Mouse (Mus musculus): Measurements from ENCODE around the gene Aldoc.
A peak's percentile ranks its signal among the peaks of the same experiment; 100 is the strongest.
"Not testable (repeated sequence)": the region's sequence is repeated elsewhere in the genome, so short reads cannot be mapped to it uniquely, and the experiment has no call there.

Aldoc gene

DNA sequence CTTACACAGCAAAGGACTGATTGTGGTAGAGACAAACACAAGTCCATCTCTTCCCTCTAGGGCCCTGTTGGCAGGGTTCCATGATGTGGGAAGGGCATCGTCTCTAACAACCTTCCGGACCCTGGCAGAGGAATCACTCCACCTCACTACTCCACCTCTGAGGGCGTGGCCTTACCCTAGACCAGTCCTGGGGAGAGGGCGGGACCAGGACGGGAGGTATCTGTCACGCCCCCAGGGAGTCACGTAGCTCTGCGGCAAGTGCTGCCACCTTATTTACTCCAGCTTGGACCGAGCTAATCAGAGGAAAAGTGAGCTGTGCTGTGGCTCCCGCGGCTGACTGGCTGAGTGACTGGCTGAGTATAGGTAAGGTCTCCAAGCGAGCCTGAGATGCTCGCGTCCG lies at the start of gene Aldoc:
Gene Aldoc, plus strand, starts transcription at position 109 of the 400 bp plus-strand sequence.
- peak; percentile 85 for DNase-seq (ENCODE audit: low spot score)

DNA sequence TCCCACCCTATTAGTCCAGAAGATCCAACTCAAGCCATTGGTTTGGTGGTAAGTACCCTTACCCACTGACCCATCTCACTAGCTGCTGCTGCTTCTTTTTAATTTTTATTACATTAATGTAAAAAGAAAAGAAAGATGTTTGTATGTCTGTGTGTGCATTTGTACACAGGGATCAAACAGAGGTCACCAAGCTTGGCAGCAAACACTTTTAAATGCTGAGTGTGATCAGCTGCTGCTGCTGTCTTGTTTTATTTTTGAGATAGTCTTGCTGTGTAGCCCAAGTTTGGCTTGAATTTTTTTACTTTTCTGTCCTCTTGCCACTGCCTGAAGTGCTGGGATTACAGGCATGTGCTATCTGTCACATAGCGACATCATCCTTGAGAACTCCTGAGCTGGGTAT lies 47.2 kb upstream of the Aldoc start:
- no peak for DNase-seq (ENCODE audit: low spot score)

DNA sequence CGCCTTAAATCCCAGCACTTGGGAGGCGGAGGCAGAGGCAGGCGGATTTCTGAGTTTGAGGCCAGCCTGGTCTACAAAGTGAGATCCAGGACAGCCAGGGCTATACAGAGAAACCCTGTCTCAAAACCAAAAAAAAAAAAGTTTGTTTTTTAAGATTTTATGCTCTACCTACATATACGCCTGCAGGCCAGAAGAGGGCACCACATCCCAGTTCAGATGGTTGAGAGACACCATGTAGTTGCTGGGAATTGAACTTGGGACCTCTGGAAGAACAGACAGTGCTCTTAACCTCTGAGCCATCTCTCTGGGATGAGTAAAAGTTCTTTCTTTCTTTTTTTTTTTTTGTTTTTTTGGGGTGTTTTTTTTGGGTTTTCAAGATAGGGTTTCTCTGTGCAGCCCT lies 46.6 kb upstream of the Aldoc start:
- not testable (repeated sequence) for DNase-seq (ENCODE audit: low spot score)

DNA sequence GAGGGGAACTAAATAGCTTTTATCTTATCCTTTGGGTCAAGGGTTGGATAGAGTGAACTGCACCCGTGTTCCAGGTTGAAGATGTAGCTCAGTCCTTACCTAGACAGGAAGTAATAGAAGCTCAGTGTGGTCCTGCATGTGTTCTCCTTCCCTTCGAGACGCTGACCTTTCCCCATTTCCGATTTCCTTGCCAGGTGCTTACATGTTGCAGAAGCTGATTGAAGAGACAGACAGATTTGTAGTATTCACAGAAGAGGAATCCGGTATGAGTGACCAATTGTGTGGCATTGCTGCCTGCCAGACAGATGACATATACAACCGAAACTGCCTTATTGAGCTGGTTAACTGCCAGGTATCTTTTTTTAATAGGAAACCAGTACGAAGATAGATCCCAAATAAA lies 43.9 kb upstream of the Aldoc start:
- no peak for DNase-seq (ENCODE audit: low spot score)

DNA sequence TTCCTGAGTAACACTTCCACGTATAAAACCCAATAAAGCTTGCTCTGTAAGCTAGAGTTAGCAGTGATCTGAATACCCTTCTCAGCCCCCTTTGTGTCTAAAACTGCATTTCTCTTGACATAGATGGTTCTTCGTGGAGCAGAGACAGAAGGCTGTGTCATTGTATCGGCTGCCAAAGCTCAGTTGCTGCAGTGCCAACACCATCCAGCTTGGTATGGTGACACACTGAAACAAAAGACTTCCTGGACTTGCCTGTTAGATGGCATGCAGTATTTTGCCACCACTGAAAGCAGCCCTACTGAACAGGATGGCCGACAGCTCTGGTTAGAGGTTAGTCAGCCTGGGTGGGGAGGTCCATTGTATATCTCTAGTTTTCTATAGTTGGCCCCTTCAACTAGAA lies 43.2 kb upstream of the Aldoc start:
- no peak for DNase-seq (ENCODE audit: low spot score)

DNA sequence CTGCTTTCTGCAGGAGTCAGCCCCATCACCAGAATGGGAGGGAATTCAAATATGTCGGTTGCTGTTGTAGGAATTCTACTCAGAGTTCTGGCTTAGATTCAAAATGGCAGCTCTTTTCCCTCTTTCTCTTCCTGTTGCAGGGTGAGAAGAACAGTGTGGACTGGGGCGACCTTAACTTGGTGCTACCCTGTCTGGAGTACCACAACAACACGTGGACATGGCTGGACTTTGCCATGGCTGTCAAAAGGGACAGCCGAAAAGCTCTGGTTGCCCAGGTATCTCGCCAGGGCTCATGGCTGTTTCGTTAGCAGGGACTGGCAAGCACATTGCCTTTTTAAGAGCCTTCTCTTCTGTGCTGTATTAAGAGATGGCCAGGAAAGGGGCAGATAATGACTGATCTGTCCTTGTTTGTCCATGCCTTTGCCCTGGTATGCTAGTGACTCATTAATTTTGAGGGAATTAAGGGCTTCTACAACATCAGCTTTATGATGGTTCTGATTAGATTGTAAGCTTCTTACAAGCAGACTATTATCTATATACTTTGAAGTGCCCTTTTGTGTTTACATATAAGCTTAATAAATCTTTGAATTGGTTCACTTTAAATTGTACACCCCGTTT lies 33.5 kb upstream of the Aldoc start:
- DNase-seq (ENCODE audit: low spot score), result no peak

DNA sequence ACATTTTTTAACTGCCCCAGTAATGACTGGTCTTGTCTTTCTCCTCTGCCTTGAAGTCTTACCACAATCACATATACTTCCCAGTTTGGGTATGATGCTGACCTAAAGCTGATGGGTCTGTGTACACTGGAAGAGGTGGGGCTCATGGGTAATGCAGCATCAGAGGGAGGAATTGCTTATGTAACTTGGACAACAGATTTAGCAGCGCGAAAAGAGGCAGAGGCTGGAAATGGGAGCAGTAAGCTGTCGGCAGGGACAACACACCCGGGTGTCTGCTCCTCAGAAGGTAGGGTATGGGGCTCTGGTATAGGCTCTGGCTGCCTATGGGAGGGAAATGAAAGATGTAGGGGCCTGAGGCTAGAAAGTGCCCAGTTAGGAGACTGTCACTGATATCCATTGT lies 32.1 kb upstream of the Aldoc start, which contains the start of gene BC030499:
Gene BC030499, plus strand, starts transcription at position 188 of the 400 bp plus-strand sequence.
- DNase-seq (ENCODE audit: low spot score), result no peak

DNA sequence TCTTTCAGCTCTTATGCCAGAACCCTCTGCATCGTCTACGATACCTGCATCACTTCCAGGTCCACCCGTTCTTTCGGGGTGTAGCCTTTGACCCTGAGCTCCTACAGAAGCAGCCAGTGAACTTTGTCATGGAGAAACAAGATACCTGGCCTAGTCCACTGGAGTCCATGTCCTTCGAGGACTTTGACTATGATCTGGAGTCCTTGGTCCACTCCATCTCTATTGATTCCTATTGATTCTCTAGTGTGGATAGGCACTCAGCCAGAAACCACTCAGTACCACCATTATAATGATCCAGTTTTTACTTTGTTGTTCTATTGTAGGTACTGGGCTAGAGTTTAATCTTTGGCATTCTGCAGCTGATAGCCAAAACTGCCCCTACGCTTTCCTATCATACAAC lies 28.2 kb upstream of the Aldoc start:
- no peak for DNase-seq (ENCODE audit: low spot score)

DNA sequence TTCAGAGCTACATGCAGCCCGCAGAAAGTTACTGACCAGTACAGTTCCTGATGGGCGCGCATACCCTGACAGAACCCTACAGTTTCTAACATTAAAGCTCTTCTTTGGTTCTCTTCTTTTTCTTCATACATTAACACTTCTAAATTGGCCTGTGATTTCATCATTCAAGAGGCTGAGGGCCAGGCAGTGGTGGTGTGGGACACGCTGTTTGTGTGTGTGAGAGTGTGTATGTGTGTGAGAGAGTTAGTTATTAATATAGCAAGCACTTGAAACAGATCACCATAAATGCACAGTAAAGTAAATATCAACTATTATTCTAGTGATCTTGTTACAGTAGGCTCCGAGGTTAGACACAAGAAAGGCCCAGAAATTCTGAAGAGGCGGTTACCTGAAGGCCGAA lies 21.9 kb upstream of the Aldoc start:
- no peak for DNase-seq (ENCODE audit: low spot score)

DNA sequence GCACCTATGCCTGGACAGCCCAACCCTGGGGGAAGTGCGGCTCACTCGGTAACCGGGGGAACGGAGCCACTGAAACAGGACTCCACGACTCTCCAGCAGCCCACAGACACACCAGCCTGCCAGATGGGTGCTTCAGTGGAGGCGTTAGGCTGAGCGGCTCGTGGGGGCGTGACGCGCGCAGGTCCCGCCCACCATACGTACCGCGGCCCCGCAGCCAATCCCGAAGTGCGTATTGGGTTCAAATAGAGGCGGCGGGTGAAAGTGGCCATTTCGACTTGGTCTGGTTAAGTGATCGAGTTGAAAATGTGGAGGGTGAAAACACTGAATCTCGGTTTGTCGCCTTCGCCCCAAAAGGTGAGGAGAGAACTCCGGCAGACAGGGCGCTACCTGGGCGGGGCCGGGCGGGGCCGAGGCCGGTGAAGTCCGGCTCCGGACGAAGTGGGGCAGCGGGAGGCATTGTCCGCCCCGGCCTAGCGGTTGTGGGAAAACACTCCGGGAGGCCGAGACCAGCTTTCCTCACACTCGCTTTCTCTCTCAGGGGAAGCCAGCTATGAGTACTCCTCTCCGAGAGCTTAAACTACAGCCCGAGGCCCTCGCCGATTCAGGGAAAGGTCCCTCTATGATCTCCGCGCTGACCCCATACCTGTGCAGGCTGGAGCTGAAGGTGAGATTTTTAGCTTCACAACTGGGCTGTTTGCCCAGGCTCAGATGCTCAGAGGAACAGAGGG lies 21.2 kb upstream of the Aldoc start, which contains the start of gene Spag5:
Gene Spag5, plus strand, starts transcription at position 173 of the 728 bp plus-strand sequence.
- DNase-seq (ENCODE audit: low spot score), result peak; percentile 92

DNA sequence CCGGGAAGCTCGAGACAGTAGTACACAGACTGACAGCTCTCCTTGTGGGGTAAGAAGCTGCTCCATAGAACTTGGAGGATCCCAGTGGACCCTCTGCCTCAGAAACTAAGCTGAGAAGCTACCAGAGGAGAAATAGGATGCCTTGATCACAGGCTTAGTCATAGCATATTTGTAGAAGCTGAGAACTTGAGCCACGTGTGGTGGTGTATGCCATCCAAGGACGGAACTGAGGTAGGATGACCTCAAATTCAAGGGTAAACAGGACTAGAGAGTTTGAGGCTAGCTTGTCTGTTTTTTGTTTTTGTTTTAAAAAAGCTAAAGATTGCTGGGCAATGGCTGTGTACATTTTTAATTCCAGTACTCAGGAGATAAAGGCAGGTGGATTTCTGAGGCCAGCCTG lies 17.5 kb upstream of the Aldoc start:
- no peak for DNase-seq (ENCODE audit: low spot score)

DNA sequence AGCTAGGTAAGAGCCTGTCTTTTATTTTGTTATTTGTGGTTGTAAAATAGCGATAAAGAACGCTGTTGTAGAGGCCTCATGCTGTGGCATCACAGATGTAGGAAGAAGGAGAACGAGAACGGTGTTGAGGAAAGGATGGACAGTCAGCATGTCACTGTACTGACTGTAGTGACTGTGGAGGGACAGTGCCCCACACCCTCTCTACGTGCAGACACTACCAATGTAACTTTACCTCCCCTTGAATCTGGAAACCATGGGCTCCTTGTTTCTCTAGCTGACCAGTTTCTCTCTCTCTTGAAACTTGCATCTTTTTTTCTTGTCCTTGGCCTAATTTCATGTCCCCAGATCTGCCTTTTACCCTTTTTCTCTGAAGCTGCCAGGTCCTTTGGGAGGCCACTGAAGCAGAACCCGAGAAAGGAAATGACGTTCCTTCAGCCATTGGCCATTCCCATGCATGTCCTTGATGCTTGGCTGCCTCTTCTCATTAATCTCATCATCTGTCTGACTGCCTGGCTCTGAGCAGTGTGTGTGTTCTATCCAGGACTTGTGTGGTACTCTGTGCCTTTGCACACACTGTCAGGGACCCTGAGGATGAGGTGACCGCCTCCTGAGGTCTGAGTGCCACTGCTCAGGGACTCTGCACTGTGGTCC lies 11.8 kb upstream of the Aldoc start:
- no peak for DNase-seq (ENCODE audit: low spot score)

DNA sequence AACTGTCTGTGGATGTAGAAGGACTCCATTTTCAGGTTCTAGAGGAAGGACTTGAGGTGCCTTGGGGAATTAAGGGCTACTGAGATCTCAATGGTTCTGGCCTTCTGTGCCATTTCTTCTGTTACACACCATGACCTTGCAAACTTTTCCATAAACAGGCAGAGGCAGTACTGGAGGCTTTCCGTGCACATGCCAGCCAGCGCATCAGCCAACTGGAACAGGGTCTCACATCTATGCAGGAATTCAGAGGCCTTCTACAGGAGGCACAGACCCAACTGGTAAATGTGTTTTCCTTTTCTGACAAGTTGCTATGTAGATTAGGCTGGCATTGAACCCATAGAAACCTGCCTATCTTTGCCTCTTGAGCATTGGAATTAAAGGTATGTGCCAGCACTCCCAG lies 9.1 kb upstream of the Aldoc start:
- DNase-seq (ENCODE audit: low spot score), result no peak

DNA sequence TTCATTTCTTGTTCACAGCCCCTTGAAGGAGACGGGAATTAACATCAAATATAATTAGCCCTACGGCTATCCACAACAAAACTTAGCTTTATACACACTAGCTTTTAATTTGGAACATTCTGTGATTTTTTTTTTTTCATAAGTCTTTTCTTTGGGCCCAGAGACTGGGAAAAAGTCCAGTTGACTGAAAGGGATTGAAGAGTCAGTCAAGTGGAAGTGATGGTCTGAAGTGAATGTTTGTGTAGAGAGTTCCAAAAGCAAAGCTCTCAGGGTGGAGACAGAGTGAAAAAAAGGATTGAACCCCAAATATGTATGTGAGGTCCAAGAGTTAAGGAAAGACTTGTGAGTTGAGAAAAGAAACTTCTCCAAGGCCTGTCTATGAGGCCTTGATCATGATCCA lies 4.4 kb upstream of the Aldoc start:
- no peak for DNase-seq (ENCODE audit: low spot score)

DNA sequence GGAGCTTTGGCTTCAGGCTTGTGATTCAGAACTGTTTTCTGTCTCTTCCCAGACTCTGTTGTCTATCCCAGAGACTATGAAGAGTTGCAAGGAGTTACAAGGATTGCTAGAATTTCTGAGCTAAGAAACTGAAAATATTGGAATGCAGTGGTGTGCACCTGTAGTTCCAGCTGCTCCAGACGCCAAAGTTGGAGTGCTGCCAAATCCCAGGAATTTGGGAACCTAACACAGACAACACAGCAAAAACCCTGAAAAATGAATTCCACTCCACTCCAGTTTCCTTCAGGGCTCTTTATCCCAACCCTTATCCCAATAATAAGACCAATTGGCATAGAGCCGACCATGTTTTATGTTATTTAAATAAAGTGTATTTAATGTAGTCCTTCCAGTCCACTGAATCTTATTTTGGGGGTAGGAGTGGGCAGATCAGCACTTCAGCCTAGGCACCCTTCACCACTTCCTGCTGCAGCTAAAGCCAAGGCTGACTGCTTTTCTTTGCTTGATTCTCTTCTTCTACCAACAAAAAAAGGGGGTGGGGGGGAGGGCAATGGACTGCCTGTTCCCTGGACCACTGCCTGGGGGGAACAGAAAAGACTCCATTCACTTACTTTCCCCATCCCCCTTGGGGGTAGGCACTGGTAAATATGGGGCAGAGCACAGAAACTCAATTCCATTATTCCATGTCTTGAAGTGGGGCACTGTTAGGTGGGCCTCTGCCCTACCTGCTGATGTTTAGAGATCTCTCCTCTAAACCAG lies 514 bp upstream of the Aldoc start:
- no peak for DNase-seq (ENCODE audit: low spot score)

DNA sequence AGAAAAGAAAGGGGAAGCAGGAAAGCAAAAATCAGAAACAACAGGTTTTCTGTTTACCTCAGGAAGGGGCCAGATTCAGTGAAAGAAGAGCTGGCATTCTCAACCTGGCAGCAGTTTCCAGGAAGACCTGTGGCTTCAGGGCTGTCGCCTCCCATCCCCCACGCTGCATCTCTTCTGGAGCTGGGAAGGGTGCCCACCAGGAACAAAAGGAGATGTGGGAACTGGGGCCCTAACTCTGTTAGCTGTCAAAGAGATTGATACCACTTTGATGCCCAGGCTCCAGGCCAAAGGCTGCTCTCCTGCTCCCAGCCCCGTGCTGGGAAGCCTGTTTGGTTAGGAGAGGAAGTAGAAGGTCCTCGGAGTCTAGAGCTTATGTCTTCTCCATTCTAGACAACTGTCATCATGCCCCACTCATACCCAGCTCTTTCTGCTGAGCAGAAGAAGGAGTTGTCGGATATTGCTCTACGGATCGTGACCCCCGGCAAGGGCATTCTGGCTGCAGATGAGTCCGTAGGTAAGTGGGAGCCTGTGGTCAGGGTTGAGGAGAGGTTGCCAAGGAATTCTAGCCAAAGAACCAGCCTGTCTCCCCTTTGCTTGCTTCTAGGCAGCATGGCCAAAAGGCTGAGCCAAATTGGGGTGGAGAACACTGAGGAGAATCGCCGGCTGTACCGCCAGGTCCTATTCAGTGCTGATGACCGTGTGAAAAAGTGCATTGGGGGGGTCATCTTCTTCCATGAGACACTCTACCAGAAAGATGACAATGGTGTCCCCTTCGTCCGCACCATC lies 1.4 kb downstream of the Aldoc start:
- DNase-seq (ENCODE audit: low spot score), result no peak

DNA sequence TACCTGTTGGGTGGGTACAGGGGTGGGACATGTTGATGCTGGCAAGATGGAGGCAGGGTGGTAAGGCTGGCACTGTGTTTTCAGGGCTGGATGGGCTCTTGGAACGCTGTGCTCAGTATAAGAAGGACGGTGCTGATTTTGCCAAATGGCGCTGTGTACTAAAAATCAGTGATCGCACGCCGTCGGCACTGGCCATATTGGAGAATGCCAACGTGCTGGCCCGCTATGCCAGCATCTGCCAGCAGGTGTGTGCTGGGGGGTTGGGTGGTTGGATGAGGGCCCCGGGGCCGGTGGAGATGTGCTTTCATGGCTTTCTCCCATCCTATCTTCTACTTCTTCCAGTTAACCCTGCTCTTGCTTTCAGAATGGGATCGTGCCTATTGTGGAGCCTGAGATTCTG lies 2.2 kb downstream of the Aldoc start:
- no peak for DNase-seq (ENCODE audit: low spot score)

DNA sequence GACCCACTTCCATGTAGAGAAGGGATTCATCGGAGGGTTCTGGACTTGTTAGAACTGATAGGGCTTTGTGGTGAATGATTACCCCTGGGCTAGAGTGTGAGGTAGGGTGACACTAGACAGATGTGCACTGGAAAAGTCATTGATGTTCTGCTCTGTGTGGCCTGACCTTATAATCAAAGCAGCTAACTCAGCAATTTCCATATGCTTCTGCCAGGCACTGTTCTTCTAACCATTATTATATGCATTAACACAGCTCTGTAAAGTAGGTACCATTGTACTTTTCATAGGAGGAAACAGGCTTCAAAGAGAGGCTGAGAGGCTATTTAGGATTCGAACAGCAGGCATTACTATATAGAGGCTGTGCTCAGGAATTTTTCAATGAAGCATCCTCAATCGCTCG lies 4.4 kb downstream of the Aldoc start:
- no peak for DNase-seq (ENCODE audit: low spot score)

DNA sequence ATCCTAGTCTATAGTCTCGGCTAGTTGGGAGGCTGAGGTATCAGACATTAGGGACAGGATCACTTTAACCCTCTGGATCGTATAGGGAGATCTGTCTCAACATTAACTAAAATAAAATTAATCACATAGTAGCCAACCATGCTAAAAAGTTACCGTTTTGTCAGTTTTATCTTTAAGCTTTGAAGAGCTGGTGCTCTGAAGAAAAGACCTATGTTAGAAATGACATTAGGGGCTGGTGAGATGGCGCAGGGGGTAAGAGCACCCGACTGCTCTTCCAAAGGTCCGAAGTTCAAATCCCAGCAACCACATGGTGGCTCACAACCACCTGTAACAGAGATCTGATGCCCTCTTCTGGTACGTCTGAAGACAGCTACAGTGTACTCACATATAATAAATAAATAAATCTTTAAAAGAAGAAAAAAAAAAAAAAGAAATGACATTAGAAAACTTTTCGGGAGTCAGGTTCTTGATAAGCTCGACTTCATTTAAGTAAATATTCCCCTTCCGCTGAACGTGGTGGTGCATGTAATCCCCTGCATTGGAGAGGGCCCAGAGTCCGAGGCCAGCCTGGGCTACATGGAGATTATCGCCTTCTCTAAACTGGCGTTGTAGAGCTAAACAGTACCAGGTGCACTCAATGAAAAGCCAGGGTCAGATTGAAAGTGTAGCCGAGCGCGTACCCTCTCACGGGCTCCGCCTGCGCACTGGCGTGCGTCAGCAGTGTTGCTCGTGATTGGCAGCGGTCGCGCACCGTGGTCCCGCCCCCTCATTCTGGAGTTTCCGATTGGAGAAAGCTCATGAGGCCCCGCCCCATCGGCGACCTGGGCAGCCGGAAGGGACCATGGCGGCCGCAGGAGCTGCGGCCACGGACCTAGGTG lies 5.1 kb downstream of the Aldoc start, which contains the start of gene Pigs:
Gene Pigs, plus strand, starts transcription at position 782 of the 878 bp plus-strand sequence.
- DNase-seq (ENCODE audit: low spot score), result peak; percentile 98

DNA sequence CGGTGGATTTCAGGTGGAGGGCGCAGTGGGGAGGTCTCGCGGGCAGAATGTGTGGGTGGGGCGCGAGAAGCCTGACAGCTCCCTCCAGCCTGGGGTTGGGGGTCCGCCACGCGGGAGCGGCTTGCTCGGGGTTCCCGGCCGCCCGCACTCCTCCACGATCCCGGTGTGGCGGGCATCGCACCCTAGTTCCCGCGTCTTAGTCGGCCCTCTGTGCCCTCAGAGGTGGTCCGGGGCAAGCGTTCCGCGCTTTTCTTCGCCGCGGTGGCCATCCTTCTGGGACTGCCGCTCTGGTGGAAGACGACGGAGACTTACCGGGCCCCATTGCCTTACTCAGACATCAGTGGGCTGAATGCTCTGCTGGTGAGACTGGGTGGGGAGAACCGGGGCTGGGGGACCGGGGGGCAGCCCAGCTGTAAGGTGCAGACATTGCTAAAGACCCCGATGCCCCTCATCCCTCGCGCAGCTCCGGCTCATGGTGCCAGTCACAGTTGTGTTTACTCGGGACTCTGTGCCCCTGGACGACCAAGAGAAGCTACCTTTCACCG lies 5.8 kb downstream of the Aldoc start:
- DNase-seq (ENCODE audit: low spot score), result no peak

All from testis, postnatal 10 days (tissue).